Mouse (Mus musculus) liver, embryonic 14.5 days (tissue): ENCODE measurements around the gene Phactr4.

Experiments used
- CTCF ChIP-seq: IDR thresholded peaks from 2 replicates; pipeline ENCODE4 v1.5.1; 2016; ENCODE audit warnings: antibody characterized with exemption, low read depth, control low read depth
- EP300 ChIP-seq: IDR thresholded peaks from 2 replicates; pipeline ENCODE4 v1.6.1; 2016; ENCODE audit warnings: antibody characterized with exemption, low read depth

GRCm38 (mm10) chr4:132421556-132421922 lies 750 bp downstream of the Phactr4 start:
- TF ChIP-seq CTCF (no peak), EP300 (no peak)
